Mouse (Mus musculus): ENCODE data around the gene Slc16a9.
"Not testable (repeated sequence)": the region's sequence is repeated elsewhere in the genome, so short reads cannot be mapped to it uniquely, and the experiment has no call there.

The Slc16a9 gene

DNA sequence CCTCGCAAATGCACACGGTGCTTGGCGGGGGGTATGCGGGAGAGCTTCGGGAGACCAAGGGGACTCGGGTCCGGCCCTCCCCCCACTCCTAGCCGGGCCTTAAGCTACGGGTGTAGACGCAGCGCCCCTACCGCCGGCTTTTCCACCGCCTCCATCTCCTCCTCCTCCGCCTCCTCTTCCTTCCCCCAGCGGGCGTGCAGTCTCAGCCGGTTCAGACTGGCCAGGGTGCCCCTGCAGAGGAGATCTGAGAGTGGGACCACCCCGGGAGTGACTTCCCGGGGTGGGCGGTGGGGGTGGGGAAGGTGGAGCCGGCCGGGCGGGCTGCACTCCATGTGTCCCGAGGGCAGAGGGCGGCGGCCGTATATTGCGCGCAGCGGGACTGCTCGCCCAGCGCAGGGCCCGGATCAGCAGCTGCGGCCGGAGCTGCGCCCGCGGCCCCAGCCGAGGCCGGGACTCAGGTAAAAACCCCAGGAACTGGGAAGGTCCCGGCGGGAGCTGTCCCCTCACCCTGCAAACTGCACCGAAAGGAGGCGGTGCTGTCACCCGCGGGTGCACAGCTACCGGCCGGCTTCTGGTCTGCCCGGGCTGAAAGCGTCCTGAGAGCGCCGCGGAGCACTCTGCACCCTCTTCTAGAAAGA lies at the start of gene Slc16a9:
Gene Slc16a9, plus strand, starts transcription at position 180 of the 638 bp plus-strand sequence.
- peak; percentile 38 for DNase-seq

DNA sequence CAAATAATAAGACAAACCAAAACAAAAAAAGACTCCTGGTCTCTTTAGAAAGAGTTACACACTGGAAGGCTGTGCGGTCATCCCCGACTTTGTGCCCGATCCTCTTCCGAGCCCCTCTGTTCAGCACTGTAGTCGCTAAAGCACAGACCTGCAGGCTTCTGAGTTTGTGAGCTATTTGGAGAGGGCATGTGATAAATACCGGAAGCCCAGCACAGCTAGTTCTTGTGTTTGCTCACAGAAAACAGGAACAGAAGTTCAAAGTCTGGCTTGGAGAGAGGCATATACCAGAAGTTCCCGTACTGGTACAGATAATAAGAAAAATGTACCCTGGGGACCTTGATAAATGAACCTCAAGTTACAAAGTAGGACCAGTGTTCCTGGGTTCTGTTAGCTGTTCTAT lies 49.6 kb upstream of the Slc16a9 start:
- DNase-seq, result no peak

DNA sequence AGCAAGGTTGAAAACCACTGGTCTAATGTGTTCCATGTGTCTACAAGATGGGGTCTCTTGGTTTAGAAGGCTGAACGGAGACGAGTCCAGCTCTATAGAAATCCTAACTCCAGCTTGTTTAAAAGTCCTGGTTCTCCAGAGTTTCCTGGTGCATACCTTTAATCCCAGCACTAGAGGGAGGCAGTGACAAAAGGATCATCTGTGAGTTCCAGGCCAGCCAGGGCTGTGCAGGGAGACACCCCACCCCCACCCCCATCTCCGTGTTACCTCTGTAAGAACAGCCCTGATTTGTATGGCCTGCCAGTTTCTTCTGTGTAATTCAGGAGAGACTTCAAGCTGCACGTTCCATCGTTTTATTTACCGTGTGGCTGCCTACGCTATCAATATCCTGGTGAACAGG lies 49.1 kb upstream of the Slc16a9 start:
- no peak for DNase-seq

DNA sequence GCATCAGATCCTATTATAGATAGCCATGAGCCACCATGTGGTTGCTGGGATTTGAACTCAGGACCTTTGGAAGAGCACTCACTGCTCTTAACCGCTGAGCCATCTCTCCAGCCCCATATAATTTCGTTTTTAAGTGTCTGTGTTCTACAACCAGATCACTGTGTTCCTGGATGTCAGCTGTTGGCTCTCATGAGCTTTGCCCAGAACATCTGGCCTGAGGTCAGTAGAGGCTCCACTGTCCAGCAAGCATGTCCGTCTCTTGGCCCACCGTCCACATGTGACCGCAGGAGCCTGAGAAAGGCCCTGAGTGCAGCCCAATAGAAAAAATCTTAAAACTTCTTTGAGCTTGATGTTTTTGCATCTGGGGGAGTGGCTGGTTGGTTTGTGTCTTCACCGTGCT lies 48.2 kb upstream of the Slc16a9 start:
- DNase-seq, result no peak

DNA sequence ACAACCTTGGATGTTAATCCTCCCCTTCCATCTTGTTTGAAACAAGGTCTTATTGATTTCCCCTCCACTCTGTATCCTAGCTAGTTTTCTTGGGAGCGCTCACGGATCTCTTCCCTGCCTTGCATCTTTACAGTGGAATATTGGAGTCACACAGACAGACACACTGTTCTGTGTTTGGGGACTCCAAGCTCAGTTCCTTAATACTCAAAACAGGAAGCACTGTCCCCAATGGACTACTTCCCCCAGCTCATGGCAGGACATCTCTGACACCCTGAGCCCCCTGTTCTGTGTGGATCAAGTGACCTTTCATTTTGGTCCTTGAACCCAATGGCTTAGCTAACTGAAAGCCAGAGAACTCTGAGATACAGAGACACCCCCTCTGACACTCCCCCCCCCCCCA lies 47.3 kb upstream of the Slc16a9 start:
- DNase-seq, result no peak

DNA sequence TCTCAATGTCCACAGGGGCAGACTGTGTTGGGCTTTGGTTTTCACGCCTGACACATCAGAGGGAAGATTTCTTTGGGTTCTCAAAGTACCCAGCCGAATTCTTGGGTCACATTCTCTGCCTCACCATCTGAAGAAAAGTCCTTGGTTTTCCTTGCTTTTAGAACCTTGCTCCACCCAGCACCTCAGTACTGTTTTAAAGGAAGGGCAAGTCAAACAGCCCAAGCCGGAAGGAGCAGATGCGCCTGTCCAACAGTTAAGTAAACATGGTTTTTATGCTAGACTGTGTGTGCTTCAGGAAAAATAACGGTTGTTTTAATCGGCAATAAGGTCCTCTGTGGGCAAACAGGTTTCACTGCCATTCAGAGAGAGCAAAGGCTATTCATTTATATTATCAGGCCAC lies 46.9 kb upstream of the Slc16a9 start:
- no peak for DNase-seq

DNA sequence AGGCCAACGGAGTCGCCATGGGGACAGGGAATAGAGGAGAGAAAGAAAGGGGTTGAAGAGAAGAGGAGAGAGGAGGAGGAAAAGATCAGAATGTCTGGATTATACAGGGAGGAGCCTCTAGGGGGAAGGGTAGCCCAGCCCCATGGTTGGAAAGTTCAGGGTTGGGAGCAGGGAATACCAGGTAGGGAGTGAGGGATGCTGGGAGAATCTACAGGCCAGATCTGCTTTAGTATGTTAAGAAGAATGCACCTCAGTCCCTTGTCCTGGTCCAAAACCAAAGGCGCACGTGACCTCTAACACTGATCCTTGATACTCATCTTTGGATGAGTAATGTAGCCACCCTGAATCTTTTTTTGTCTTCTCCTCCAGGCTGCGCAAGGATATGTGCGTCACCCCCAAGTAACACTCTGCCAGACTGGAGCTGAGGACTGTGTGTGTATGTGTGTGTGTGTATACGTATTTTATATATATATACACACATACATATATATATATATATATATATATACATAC lies 45.9 kb upstream of the Slc16a9 start:
- DNase-seq, result no peak

DNA sequence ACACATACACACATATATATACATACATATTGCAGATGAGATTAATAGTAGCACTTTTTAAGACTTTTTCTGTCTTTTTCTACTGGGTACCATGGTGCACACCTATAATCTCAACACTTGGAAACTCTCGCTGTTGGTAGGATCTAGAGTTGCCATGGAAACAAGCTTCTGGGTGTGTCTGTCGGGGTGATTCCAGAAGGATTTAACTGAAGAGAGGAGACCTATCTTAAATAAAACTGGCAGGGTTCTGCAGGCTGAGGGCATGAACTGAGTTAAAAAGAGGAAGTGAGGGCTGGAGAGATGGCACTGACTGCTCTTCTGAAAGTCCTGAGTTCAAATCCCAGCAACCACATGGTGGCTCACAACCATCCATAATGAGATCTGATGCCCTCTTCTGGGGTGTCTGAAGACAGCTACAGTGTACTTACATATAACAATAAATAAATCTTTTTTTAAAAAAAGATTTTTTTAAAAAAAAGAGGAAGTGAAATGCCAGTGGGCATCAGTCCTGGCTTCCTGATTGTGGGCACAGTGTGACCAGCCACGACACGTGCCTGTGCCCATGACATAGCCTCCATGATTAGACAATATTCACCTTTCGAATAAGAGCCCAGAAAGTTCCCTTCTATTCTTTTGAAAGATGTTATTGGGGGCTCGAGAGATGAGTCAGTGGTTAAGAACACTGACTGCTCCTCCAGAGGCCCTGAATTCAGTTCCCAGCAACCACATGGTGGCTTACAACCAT lies 45.3 kb upstream of the Slc16a9 start:
- no peak for DNase-seq

DNA sequence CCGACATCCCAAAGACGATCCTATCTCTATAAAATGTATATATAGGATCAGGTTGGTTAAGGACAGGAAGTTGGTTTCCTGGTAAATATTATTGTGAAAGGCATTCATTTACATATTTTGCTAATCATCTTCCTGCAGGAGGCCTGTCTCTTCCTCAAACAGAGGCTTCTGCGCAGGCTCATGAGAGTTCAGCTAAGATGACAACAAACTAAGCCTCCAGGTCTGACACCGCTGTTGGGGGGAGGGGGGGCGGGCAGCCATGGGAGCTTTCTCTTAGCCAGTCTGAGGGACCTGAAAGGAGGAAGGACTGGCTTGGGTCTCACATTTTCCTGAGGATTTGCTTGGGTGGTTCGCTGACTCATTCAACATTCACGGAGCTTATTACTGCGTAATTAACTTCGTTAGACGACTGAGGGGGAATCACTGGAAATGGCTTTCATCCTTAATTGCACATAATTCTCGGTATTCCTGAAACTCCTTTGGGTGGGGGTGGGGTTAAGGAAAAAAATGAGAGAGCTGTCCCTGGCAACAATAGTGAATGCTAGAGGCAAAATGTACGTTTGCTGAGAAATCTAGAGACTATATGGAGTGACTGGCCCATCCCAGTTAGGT lies 43.9 kb upstream of the Slc16a9 start:
- DNase-seq, result no peak

DNA sequence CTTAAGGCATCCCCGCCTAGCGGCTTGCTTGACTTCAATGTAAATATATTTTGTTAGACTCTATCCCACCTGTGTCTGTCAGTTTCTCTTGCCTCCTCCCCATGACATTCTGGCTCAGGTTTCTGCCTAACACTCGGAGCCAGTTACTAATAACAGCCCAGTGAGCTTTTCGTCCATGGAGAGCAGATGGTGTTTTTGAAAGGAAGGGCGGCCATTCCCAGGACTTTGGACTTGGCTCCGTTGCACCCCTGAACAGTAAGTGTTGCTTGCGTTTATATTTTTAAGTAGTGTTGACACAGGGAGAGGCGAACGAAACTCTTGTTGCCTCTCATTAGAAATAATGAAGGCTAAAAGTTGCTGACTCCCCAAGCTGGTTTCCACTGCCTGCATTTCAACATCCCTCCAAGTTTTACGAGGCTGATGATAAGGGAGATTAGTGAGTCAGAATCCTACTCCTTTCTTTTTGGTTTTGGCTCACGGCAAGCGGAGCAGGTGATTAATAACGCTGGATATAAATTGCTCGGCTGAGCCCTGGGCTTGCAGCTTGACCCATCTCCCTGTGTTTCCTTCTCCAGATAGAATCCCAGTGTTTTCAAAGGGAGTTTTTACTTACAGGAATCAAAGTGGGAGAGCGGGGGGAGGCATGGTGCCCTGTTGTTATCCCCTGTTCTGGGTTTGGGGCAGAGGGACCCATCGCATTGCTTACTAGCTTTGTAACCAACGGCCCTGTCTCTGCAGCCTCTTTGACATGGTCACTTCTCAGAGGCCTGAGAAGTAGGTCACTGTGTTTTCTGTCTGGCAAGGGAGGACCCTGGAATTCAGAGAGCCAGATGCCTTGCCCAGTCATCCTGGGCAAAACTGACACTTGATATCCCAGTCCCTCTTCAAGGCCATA lies 40.1 kb upstream of the Slc16a9 start, which contains the start of gene Mrln:
Gene Mrln, plus strand, starts transcription at position 160 of the 895 bp plus-strand sequence.
- peak; percentile 66 for DNase-seq

DNA sequence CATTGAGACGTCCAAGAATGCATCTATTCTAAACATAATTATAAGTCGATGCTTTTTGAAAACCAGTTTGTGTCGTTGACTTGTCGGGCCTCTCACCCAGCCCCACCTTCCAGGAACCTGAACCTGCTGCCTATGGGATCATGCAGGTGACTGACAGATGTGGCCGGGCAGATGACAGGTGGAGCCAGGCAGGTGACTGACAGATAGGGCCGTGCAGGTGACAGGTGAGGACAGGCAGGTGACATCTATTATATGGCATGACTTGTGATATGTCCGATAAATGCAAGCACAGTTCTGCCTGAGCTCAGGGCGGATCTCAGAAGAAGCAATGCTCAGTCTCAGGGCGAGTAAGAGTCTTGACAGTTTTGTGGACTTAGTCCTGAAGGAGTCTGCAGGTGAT lies 33.6 kb upstream of the Slc16a9 start:
- no peak for DNase-seq

DNA sequence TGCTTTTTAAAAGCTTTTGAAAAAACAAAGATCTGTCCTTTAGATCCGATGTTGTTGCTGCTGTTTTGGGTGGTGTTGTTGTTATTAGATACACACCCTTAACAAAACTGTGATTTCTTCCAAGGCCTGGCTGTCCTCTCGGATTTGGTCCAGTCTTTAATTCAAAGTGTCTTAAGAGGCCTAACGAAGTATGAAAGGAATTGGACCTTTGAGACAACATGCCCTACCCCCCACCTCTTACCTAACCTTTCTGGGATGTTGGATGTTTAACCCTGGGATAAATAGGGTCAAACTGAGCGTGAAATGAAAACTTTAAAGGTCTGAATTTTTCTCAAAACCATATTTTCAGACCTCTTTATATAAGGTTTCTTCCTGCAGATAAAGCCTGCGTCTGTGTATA lies 23.9 kb upstream of the Slc16a9 start:
- DNase-seq, result no peak

DNA sequence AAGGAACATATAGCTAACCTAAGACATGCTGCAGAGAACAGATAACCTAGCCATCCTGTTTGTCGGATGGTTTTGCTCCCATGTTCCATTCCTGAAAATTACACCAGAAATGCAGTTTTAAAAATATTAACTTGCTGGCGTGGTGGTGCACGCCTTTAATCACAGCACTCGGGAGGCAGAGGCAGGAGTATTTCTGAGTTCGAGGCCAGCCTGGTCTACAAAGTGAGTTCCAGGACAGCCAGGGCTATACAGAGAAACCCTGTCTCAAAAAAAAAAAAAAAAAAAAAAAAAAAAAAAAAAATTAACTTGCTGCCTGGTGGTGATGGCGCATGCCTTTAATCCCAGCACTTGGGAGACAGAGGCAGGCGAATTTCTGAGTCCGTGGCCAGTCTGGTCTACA lies 22.7 kb upstream of the Slc16a9 start:
- DNase-seq, result not testable (repeated sequence)

DNA sequence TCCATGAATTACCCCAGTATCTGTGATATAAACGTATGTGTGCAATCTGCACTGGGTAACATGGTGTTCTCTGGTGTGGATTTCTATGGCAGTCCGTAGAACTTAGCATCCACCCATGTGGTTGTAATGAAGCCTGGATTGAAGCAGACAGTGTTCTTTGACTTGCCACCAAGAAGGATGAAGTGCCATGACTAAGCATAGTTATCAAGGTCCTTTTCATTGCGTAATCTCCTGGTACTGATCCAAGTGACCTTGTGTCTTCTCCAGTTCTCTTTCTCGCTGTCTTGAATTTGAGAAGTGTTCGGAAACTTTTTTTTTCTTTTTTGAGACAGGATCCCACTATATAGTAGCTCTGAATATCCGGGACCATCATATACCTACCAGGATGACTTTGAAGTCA lies 20.3 kb upstream of the Slc16a9 start:
- DNase-seq, result no peak

DNA sequence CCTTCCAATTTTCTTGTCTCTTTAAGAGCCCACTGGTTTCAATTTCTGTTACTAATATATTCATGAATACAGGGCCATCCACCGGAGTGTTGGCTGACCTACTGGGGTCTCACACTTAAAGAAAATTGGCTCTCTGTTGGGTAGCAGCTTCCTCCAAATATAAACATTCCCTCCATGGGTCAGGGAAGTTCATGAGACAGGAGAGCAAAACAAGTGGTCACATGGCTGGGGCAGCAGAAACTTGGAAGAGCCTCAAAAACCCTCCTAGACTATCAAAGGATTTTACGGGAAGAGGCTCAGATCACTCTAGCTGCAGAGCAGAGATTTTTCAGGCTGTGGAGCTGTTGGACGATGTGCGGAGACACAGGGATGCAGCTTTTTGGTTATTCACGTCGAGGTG lies 19.1 kb upstream of the Slc16a9 start:
- no peak for DNase-seq

DNA sequence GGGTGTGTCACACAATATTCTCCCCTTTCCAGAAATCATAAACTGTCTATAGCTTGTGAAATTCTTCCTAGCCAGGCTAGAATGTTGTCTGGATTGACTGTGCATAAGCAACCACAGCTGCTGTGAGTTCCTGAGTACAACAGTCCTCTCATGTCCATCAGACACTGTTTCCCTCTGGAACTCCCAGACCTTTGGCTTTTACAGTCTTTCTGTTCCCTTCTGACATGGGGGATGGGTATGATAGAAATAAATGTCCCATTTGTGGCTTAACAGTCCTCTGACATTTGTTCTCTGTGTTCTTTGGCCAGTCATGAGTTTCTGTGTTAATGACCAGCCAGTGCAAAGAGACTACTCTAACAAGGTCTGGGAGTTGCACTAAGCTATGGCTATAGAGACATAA lies 18.3 kb upstream of the Slc16a9 start:
- no peak for DNase-seq

DNA sequence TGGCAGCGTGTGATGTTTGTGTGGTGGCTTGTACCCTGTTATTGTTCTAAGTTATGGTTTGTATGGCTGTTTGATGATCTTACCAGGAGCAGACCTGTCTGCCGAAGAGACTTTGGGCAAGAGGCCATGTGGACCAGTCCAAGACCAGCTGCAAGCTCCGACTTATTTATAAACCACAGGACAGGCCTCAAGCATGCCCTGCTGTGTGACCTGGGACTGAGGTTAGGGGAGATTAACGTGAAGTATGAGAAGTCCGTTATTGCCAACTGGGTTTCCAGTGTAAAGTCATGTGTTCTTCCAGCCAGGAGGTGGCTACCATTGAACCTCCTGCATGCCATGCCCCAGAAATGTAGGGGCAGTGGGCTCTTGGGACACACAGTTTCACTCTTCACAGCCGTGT lies 14.5 kb upstream of the Slc16a9 start:
- DNase-seq, result no peak

DNA sequence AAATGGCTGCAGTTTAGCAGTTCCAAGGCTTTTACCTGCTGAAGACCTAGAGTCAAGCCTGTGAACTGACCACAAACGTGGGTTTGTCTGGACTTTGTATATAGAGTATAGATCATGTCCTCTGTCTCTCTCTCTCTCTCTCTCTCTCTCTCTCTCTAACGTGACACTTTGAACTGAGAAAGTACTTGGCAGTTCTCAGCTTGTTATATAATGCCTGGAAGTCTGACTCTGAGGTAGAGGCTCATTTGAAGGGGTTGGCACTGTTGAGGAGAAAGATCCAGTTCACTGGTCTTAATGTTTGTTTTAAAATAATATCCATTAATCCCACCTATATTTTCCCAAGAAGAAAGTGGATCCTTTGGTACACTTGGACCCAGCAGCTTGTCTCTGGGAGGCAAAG lies 7.0 kb upstream of the Slc16a9 start:
- DNase-seq, result no peak

DNA sequence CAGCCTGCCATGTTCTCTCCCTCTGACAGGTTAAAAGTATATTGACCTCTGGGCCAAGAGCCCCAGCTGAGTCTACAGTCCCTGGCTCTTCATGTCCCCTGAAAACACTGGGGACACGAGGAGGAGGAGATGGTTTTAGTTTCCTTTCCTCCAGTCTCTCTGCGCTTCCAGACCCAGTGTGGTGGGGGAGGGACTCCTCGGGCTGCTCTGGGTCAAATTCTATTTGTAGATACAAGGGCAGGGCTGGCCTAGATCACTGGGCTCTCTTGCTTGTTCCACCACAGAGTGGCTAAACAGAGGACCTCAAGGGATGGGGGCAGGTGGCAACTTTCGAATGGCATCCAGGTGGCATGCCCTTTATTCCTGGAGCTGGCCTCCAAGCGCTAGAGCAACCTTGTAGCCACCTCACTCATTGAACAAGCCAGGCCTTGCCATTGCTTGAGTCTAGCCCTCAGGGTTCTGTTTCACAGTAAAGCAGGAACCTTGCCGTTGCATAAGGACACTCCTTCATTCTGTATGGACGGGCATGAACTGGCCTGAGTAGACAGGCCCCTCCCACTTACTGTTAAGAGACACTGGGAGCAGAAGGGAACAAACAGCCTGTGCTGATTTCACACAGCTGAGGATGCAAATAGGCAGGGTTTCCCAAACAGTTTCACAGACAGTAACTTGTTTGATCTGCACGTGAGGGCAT lies 2.0 kb upstream of the Slc16a9 start:
- DNase-seq, result no peak

DNA sequence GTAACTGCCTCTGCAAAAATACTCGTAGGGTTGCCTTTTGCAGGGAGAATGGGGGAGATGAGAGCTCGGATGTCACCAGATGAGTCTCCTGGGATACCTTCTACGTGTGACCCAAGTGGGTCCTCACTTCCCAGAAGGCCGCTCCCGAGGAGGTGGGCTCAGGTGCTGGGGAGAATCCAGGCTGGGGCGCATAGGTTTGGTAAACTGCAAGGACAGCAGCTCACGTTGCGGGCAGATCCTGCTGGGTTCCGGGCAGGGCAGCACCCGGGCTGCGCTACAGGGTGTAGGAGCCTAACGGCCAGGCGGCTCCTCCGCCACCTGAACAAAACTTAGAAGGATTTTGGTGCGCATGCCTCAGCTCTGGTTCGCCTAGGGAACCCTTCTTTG lies 652 bp downstream of the Slc16a9 start:
- no peak for DNase-seq

DNA sequence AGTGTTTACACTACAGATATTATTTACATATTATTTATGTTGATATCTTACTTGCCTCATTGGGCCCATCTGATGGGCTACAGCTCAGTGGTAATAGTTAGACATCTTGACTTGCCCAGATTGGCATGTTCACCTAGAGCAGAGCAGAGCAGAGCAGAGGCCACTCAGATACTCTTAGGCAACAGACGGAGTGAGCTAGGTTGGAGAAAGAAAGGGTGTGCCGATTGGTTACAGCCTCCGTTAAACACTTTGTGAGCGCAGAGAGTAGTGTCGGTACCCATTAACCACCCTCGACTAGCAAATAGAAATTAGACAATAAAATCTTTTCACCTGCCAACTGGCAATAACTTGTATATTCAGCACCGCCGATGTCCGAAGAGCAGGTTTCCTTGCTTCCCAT lies 1.2 kb downstream of the Slc16a9 start:
- no peak for DNase-seq

DNA sequence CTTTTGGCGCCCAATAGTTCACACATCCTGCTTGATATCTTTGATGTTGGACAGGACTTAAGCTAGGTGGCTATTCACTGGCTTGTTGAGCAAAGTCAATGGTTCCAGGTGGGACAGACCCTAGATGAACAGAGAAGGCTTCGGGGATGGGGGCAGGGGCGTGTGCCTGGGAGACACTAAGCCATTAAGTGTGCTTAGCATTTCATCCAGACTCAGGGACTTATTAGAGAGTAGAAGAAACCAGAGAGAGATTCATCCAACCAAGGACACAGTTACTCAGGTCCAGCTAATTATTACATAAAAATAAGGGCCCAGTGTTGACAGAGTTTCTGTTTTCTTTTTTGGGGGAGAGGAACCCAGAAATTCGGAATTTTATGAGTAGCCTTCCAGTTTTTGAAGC lies 5.5 kb downstream of the Slc16a9 start:
- no peak for DNase-seq

DNA sequence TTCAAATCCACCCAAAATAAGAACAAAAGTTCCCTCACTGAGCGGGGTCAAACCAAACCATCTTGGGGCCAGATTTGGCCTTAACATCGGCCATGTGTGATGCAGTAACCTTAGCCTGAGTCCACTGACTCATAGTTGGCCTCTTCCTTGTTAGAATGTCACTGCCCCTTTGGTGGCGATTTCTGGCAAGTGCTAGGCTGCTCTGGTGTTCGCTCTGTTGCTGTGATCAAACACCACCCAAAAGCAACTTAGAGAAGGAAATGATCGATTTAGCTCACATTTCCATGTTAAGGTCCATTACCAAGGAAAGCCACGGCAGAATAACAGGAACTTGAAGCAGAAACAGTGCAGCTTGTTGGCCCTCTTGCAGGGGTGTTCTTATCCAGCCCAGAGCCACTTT lies 5.9 kb downstream of the Slc16a9 start:
- DNase-seq, result no peak
